Mouse (Mus musculus) urinary bladder, postnatal 4 days (tissue): ENCODE results near the gene Fam149b.
"Not testable (repeated sequence)": the region's sequence is repeated elsewhere in the genome, so short reads cannot be mapped to it uniquely, and the experiment has no call there.

Experiments used
- DNase-seq, 2 experiments: peaks; one replicate each; pipeline ENCODE4 v3.0.0; 2021 to 2022; ENCODE audit warnings: low spot score in 2 of 2

Gene Fam149b

GRCm38 (mm10) chr14:20347991-20348541 lies at the start of gene Fam149b, which contains the start of gene Ecd:
Gene Fam149b, plus strand, starts transcription at chr14:20348162.
Gene Ecd, minus strand, starts transcription at chr14:20348121.
- peak; percentile 88 to 91 for DNase-seq

- DNase-seq, result not testable (repeated sequence)
Observed at GRCm38 (mm10) chr14:20305085-20305484, 42.9 kb upstream of the Fam149b start.

DNA sequence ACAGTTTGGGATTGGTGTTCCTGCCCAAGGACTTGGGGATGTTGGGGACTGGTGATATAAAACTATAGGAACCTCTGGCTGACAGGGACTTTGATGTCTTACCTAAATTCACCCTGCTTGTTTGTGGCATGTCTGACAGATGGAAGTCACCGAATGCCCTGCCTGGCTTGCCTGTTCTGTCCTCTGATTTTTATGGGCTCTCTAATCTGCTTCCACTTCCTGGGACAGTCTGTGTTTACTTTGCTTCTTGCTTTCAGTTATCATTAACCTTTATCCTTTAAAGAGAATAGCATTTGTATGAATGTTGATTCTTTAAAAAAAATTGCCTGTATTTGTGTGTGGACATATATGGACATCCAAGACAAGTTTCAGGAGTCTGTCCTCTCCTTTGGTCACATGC lies 32.8 kb upstream of the Fam149b start:
- DNase-seq, result no peak

- DNase-seq, result no peak
Observed at GRCm38 (mm10) chr14:20319420-20319819, 28.5 kb upstream of the Fam149b start.

- DNase-seq, result no peak
Observed at GRCm38 (mm10) chr14:20324196-20324595, 23.8 kb upstream of the Fam149b start.

GRCm38 (mm10) chr14:20328474-20328873 lies 19.5 kb upstream of the Fam149b start:
- peak; percentile 50 to 63 for DNase-seq

DNA sequence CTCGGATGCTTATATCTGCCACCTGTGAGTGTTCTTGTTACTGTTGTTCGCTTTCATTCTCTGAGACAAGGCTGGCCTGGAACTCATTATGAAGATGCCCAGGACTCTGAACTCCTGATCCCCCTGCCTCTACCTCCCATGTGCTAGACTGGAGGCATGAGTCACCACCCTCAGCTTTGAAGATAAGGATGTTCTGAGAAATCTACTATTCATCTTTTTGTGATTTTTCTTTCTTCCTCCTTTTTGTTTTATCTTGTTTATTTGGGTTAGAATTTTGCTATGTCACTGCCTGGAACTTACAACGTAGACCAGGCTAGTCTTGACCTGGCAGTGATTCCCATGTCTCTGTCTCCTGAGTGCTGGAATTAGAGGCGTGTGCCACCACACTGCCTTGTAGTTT lies 16.6 kb upstream of the Fam149b start:
- no peak for DNase-seq

DNA sequence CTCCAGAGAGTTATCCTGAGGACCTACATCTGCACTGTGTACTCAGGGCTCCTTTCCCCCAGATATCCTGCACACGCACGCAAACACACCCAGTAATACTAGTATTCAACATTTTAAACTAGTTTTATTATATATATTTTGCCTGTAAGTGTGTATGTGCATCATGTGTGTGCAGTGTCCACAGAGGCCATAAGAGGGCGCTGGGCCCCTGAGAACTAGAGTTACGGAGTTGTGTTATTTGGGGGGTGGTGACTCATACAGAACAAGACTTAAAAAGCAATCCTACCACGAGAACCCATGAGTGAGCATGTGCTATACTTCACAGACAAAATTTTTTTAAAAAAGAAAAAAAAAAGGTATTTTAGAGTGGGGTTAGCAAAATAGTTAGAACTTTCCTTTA lies 8.5 kb upstream of the Fam149b start:
- DNase-seq, result no peak

DNA sequence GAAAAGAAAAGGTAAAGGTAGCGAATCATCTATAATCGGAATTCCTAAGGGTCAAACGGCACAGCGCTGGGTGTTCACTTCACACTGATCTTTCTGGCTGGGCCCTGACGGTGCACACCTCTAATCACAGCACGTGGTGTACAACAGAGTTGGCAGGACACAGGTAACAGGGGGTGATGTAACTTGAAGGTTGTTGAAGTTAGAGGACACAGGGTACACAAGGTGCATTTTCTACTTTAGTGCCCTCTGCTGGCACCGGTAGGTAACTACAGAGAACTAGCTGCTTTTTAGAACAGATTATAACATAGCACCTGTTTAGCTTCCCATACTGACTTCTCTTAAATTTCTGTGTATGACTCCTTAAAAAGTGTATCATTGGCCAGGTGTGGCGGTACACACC lies 7.8 kb upstream of the Fam149b start:
- no peak for DNase-seq

DNA sequence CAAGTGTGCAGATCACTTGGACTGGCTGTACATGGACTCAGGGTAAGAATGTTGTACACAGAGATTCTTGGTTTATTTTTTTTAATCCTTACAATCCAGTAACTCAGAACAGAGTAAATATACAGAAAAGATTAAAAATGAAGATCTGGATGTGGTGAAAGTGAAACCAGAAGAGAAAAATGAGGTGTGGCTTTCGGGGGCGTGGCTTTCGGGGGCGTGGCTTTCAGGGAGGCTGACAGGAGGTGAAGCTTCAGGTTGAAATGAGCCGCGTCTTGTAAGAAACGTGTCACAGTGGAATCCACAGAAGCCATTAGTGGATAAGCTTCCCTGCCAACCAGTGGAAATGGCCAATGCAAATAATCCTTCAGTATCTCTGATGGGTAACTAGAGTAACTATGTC lies 7.1 kb upstream of the Fam149b start:
- no peak for DNase-seq

DNA sequence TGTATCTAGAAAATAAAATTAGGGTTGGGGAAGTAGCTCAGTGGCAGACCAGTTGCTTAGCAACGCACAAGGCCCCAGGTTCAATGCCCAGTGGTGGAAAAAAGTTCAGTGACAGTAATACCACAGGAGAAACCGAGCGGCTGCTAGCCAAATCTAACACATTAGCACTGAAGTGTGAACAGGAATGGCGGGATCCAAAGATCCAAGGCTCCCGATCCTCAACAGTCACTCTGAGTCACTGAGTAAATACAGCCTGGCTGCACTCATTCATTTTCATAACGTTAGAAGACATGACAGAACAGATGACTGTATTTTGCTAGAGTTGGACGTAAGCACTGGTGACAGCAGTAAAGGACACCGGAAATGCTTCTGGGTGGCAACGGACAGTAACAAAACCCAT lies 2.1 kb upstream of the Fam149b start:
- DNase-seq, result no peak

- DNase-seq, result no peak
Observed at GRCm38 (mm10) chr14:20347441-20347990, 446 bp upstream of the Fam149b start.

DNA sequence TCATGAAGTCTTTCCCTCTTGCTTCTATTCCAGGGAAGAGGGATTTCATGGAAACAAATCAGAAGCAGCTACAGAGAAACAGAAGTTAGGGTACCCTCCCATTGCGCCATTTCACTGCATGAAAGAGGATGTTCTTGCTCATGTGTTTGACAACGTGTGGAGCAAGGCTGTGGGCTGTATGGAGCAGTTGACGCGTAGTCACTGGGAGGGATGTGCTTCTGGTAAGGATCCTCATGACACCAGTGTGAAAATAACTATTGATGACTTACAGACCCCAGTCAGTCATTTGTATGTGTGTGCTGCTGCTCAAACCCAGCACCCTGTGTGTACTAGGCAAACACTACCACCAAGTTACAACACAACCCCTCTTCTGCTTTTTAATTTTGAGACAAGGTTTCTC lies 15.3 kb downstream of the Fam149b start:
- no peak for DNase-seq

- DNase-seq, result no peak
Observed at GRCm38 (mm10) chr14:20368271-20368670, 20.3 kb downstream of the Fam149b start.

- no peak for DNase-seq
Observed at GRCm38 (mm10) chr14:20370798-20371197, 22.8 kb downstream of the Fam149b start.

DNA sequence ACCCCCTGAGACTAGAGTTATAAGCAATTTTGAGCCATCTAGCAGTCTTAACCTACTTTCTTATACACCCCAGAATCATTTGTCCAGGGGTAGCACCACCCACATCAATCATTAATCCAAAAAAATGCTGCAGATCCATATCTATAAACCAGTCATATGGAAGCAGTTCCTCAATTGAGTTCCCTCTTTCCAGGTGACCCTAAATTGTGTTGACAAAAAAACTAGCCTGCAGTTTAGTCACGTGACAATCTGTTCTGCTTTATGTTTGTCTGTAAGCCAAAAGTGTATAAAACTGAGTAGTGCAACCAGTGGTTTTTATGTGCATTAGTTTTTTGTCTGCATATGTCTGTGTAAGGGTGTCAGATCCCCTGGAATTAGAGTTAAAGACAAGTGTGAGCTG lies 23.9 kb downstream of the Fam149b start:
- DNase-seq, result no peak

DNA sequence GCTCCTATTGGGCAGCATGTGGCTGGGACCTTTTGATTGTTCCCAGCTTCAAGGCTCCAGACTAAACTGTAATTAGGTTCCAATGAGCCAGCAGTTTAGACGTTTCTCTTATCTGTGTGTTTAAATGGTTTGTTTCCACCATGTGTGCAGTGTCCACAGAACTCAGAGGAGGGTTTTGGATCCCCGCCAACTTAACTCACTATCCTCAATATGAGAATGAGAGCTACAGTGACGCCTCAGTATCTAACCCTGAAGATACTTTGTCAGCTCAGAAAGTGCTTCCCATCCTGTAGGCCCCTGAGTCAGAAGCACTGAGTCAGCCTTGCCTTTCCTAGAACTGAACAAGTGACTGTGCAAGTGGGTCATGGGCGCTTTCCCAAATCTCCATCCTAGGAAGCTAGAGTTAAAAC lies 29.2 kb downstream of the Fam149b start:
- DNase-seq, result no peak

GRCm38 (mm10) chr14:20378313-20379061 lies 30.5 kb downstream of the Fam149b start:
- DNase-seq, result peak in 1 of 2 experiments; percentile 35

GRCm38 (mm10) chr14:20379087-20379640 lies 31.2 kb downstream of the Fam149b start:
- no peak for DNase-seq

DNA sequence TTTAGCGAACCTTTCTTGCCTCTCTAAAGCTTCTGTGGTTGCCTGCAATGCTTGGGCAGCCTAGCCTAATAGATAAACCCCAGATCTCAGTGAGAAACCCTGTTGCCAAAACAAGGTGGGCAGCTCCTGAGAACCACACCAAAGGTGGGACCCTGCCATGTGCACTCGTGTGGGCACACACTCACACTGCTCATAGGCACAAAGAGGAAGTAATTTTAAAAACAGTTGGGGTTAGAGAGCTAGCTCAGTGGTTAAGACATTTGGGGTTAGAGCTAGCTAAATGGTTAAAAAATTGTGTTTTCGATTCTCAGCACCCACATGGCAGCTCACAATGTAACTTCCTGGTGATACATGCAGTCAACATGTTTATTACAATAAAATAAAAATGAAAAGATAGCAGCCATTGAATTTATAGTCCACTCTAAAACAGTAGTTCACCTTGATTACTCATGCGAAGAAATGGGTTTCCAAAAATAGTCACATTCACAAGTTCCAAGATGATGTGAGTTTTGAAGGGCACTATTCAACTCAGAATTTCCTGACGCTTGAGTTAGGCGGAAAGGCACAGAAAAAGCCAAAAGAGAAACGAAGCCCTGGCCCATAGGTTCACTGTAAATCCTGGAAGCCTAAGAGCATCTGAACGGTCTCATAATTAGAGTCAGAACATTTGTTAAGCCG lies 31.9 kb downstream of the Fam149b start:
- no peak for DNase-seq

GRCm38 (mm10) chr14:20388441-20389129 lies 40.6 kb downstream of the Fam149b start, which contains the start of gene Dnajc9:
Gene Dnajc9, minus strand, starts transcription at chr14:20388910.
- DNase-seq, result peak; percentile 92 to 96
